Mouse (Mus musculus) bone marrow, adult 2 months (tissue): ENCODE measurements around the gene Kidins220.

Experiments used
- CTCF ChIP-seq: fragments of 200-500 bp; IDR thresholded peaks from 2 replicates; pipeline ENCODE4 v1.5.1; 2011; ENCODE audit warnings: low read length, control low read depth; ENCODE audit not compliant: control insufficient read depth, insufficient read depth
- POLR2A ChIP-seq: fragments of 200-500 bp; IDR thresholded peaks from 2 replicates; pipeline ENCODE4 v1.6.1; 2011; ENCODE audit warnings: low read depth, mild to moderate bottlenecking, control low read depth, low read length, borderline replicate concordance; ENCODE audit not compliant: control insufficient read depth

DNA sequence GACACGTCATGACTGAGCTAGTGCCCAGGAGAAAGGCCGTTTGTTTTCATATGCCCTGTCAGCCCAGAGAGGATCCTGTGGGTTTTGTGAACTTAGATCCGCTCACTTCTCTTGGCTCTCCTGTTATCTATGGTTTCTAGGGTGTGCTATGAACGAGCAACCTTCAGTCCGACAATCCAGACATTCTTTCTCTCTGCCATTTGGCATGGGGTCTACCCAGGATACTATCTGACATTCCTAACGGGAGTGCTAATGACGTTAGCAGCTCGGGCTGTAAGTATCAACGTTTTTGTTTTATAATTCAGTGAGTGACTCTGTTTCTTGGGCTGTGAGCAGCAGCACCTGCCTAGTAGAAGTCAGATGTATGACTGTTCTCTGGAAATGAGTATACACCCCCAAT is 19.6 kb upstream of the Kidins220 start:
- TF ChIP-seq CTCF (no peak), POLR2A (no peak)
